Mouse (Mus musculus) fat pad, adult 2 months (tissue): ENCODE data around the gene Nphp4.

Experiments used
- DNase-seq: peaks from one replicate; pipeline ENCODE4 v3.0.0-alpha.2; 2011; ENCODE audit warnings: low read depth, low spot score; ENCODE audit errors: extremely low read depth

The Nphp4 gene

GRCm38 (mm10) chr4:152476427-152477023, at the start of gene Nphp4:
TSS of gene Nphp4 (plus strand) at chr4:152476706.
- no peak for DNase-seq

- DNase-seq, result no peak
Observed at GRCm38 (mm10) chr4:152428259-152428658, 48.2 kb upstream of the Nphp4 start.

- no peak for DNase-seq
Observed at GRCm38 (mm10) chr4:152432308-152432707, 44.2 kb upstream of the Nphp4 start.

GRCm38 (mm10) chr4:152434836-152435235, 41.7 kb upstream of the Nphp4 start:
- no peak for DNase-seq

- no peak for DNase-seq
Observed at GRCm38 (mm10) chr4:152435255-152435654, 41.3 kb upstream of the Nphp4 start.

GRCm38 (mm10) chr4:152440882-152441281, 35.6 kb upstream of the Nphp4 start:
- no peak for DNase-seq

- no peak for DNase-seq
Observed at GRCm38 (mm10) chr4:152441536-152441935, 35.0 kb upstream of the Nphp4 start.

- no peak for DNase-seq
Observed at GRCm38 (mm10) chr4:152446178-152446577, 30.3 kb upstream of the Nphp4 start.

GRCm38 (mm10) chr4:152447731-152448665, 28.5 kb upstream of the Nphp4 start:
- no peak for DNase-seq

- no peak for DNase-seq
Observed at GRCm38 (mm10) chr4:152448666-152449018, 27.9 kb upstream of the Nphp4 start.

- no peak for DNase-seq
Observed at GRCm38 (mm10) chr4:152451371-152451770, 25.1 kb upstream of the Nphp4 start.

- DNase-seq, result no peak
Observed at GRCm38 (mm10) chr4:152453079-152453478, 23.4 kb upstream of the Nphp4 start.

GRCm38 (mm10) chr4:152454153-152454552, 22.4 kb upstream of the Nphp4 start:
- no peak for DNase-seq

- DNase-seq, result no peak
Observed at GRCm38 (mm10) chr4:152456609-152457008, 19.9 kb upstream of the Nphp4 start.

- no peak for DNase-seq
Observed at GRCm38 (mm10) chr4:152457673-152458072, 18.8 kb upstream of the Nphp4 start.

- no peak for DNase-seq
Observed at GRCm38 (mm10) chr4:152462516-152462915, 14.0 kb upstream of the Nphp4 start.

GRCm38 (mm10) chr4:152463147-152463546, 13.4 kb upstream of the Nphp4 start:
- DNase-seq, result no peak

- DNase-seq, result no peak
Observed at GRCm38 (mm10) chr4:152465116-152465515, 11.4 kb upstream of the Nphp4 start.

- no peak for DNase-seq
Observed at GRCm38 (mm10) chr4:152466601-152467000, 9.9 kb upstream of the Nphp4 start.

GRCm38 (mm10) chr4:152467951-152468350, 8.6 kb upstream of the Nphp4 start:
- no peak for DNase-seq

GRCm38 (mm10) chr4:152475941-152476340, 565 bp upstream of the Nphp4 start:
- DNase-seq, result no peak

- DNase-seq, result no peak
Observed at GRCm38 (mm10) chr4:152477106-152477465, 580 bp downstream of the Nphp4 start.
